Comparison of ENCODE assay signal across 8 mouse cellular contexts in the genomic region with DNA sequence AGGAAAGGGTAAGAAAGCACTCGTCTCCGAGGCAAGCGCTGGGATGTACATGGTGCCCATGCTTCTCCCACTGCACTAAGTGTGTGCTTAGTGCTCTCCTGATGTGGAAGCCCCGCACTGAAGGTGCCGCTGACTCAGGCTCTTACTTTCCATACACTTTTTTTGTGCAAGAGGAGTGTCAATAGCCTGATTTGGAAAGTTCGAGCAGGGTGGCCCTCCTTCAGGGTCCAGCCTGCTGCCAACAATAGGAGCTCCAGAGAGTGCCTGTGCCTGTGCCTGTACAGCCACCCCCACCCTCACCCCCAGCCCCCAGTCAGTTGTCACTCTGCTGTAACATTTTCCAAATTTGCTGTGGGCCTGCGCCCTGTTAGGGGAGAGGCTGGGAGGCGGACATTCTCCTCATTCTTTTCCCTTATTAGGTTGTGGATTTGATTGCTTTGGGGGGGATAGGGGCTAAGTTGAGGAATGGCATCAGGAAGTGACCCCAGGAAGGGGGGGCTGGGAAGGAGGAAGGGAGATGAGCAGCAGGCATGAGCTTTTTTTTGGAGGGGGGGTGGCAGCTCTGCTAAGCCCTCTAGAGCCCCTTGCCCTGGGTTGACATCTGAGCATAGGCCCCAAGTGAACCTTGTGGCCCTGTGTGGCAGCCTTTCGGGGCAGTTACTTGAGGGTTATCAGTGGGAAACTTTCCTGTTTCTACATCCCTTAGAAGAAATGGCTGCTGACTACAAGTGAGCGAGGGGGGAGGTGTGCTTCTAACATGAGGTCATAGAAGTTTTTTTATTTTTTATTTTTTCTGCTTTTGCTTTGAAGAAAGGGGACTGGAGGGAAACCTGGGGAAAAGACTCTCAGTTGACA. TPM values are rescaled to one million over a fixed set of nuclear protein-coding genes. Genes with fewer than 3 reads are reported as not detected.
DNase-seq lines count a peak whose midpoint lies in the region; ATAC-seq and TF ChIP-seq lines count a peak whose summit lies in the region.

No protein-coding gene starts in this region.

- DNase-seq in Muller cell, postnatal 12 days (ENCODE audit: inconsistent ontology term), result peak; percentile 92
- DNase-seq in embryo, embryonic 9.5 days (ENCODE audit: extremely low spot score), result peak; percentile 81
- DNase-seq in hindbrain, postnatal 0 days (ENCODE audit: low spot score), result no peak
- no peak for DNase-seq in natural killer cell, adult 2 months (ENCODE audit: low spot score in 2 of 2)
- no peak for DNase-seq in ovary, postnatal 14 days (ENCODE audit: low spot score)
- DNase-seq in cerebellum, postnatal 25 days, result no peak
- no peak for DNase-seq in gastrocnemius, postnatal 25 days

- no peak overlapping the region for H3K9ac ChIP-seq in hindbrain, postnatal 0 days (replicated peaks; ENCODE audit: low read length)
- H3K9ac ChIP-seq in lung, embryonic 16.5 days (ENCODE audit: low read length), result peak overlapping the region; percentile 56

- H3K27ac ChIP-seq in hindbrain, postnatal 0 days, result peak overlapping the region; percentile 41
- H3K27ac ChIP-seq in lung, embryonic 16.5 days (ENCODE audit: low read length), result peak overlapping the region; percentile 92

- no peak for ATAC-seq in hindbrain, postnatal 0 days
- ATAC-seq in lung, embryonic 16.5 days (ENCODE audit: low read depth), result peak; percentile 84

- H3K9me3 ChIP-seq in hindbrain, postnatal 0 days (ENCODE audit: low read length), result no peaks in the 10 kb centered on the region
- no peaks in the 10 kb centered on the region for H3K9me3 ChIP-seq in lung, embryonic 16.5 days (ENCODE audit: control insufficient read depth, low read length)

- no peaks in the 10 kb centered on the region for H3K36me3 ChIP-seq in hindbrain, postnatal 0 days (ENCODE audit: insufficient read depth, low read length)
- H3K36me3 ChIP-seq in lung, embryonic 16.5 days (ENCODE audit: control insufficient read depth, insufficient read depth, low read length), result no peaks in the 10 kb centered on the region

- TF ChIP-seq CTCF in hindbrain, postnatal 0 days (IDR thresholded peaks at IDR 0.05; ENCODE audit: low read depth), result no peak

- no peaks in the 10 kb centered on the region for H3K27me3 ChIP-seq in hindbrain, postnatal 0 days (ENCODE audit: insufficient read depth, low read length)
- H3K27me3 ChIP-seq in lung, embryonic 16.5 days (ENCODE audit: control insufficient read depth, insufficient read depth, low read depth, low read length), result no peaks in the 10 kb centered on the region

- H3K4me3 ChIP-seq in hindbrain, postnatal 0 days (ENCODE audit: low read length), result no peak overlapping the region
- H3K4me3 ChIP-seq in lung, embryonic 16.5 days (ENCODE audit: low read length), result peak overlapping the region; percentile 3; the same call in 1 of the 2 replicates

- 0 out of 2 replicates have a peak, but pooled peaks cover 3% of the 10 kb centered on the region for H3K4me1 ChIP-seq in hindbrain, postnatal 0 days (ENCODE audit: insufficient read depth, low read length)
- H3K4me1 ChIP-seq in lung, embryonic 16.5 days (replicated peaks; ENCODE audit: control insufficient read depth, insufficient read depth, low read length), result peaks cover 85% of the 10 kb centered on the region

- H3K4me2 ChIP-seq in hindbrain, postnatal 0 days (ENCODE audit: low read depth, low read length), result no peak overlapping the region
- H3K4me2 ChIP-seq in lung, embryonic 16.5 days (ENCODE audit: low read depth, low read length), result peak overlapping the region; percentile 36

- 45% methylated on average over 10 of the region's 10 CpGs for WGBS in hindbrain, postnatal 0 days
- 14% methylated on average over 10 of the region's 10 CpGs for WGBS in lung, embryonic 16.5 days

RNA-seq across cellular contexts. Expression of a gene that starts 16.5 kb away (rescaled TPM):
- 81.3 and 85.7 TPM in 2 replicates for total RNA-seq in hindbrain, postnatal 0 days (2014; rRNA removed)
- 114 and 115 TPM in 2 replicates for polyA plus RNA-seq in hindbrain, postnatal 0 days (2015; fragmentation: Nextera tagmentation; extraction: Ambion mirVana)
- polyA plus RNA-seq in lung, embryonic 16.5 days (2015; fragmentation: Nextera tagmentation; extraction: Ambion mirVana), result 313 and 319 TPM in 2 replicates
- 10 to 100 TPM; 36.7 to 45.8 TPM for total RNA-seq in gastrocnemius, postnatal 25 days (2021)

RNA-seq across cellular contexts. Expression of a gene that starts 36.0 kb away (rescaled TPM):
- total RNA-seq in hindbrain, postnatal 0 days (2014; rRNA removed), result 347 and 472 TPM in 2 replicates
- polyA plus RNA-seq in hindbrain, postnatal 0 days (2015; fragmentation: Nextera tagmentation; extraction: Ambion mirVana), result 309 TPM in 2 replicates
- polyA plus RNA-seq in lung, embryonic 16.5 days (2015; fragmentation: Nextera tagmentation; extraction: Ambion mirVana), result 366 and 367 TPM in 2 replicates
- 100 to 1,000 TPM; 116 to 137 TPM for total RNA-seq in gastrocnemius, postnatal 25 days (2021)

RNA-seq across cellular contexts. Expression of a gene that starts 36.2 kb away (rescaled TPM):
- total RNA-seq in hindbrain, postnatal 0 days (2014; rRNA removed), result 4.1 and 5.8 TPM in 2 replicates
- polyA plus RNA-seq in hindbrain, postnatal 0 days (2015; fragmentation: Nextera tagmentation; extraction: Ambion mirVana), result 12.5 and 15.0 TPM in 2 replicates
- 8.9 and 10.7 TPM in 2 replicates for polyA plus RNA-seq in lung, embryonic 16.5 days (2015; fragmentation: Nextera tagmentation; extraction: Ambion mirVana)
- under 1 TPM; 0.29 to 0.36 TPM for total RNA-seq in gastrocnemius, postnatal 25 days (2021)

Comparison
In these comparisons a context has a peak if more than half of its experiments do, and no peak if none do; other contexts are left out.
1. DNase-seq: peak in Muller cell, postnatal 12 days (single experiment) and embryo, embryonic 9.5 days (single experiment); none in hindbrain, postnatal 0 days (single experiment), natural killer cell, adult 2 months (0 of 2), ovary, postnatal 14 days (single experiment), cerebellum, postnatal 25 days (0 of 2) and gastrocnemius, postnatal 25 days (single experiment).